Mouse (Mus musculus): ENCODE data around the gene St5. TPM values are rescaled to one million over a fixed set of nuclear protein-coding genes. Genes with fewer than 3 reads are reported as not detected.

St5 gene
- polyA plus RNA-seq, 1 experiment from 2014 or later: 11.4 TPM

GRCm38 (mm10) chr7:109629871-109630778, 73.3 kb downstream of the St5 start:
- WGBS: 83% methylated on average over 7 of the region's 7 CpGs
- Histone ChIP-seq H3K9me3 (no peaks in the 10 kb centered on the region), H3K27me3 (no peaks in the 10 kb centered on the region), H3K4me2 (replicated peaks) (no peak overlapping the region), H3K4me3 (no peak overlapping the region), H3K27ac (replicated peaks) (no peak overlapping the region), H3K36me3 (no peaks in the 10 kb centered on the region), H3K4me1 (no peaks in the 10 kb centered on the region), H3K9ac (replicated peaks) (no peak overlapping the region)
- ATAC-seq (replicated peaks): no peak

GRCm38 (mm10) chr7:109628935-109629609, 74.3 kb downstream of the St5 start:
- no peaks in the 10 kb centered on the region for H3K27me3 ChIP-seq

GRCm38 (mm10) chr7:109627851-109628250, 75.6 kb downstream of the St5 start:
- no peak for ATAC-seq (replicated peaks)
- Histone ChIP-seq H3K4me1 (no peaks in the 10 kb centered on the region), H3K9me3 (no peaks in the 10 kb centered on the region), H3K4me2 (replicated peaks) (no peak overlapping the region), H3K9ac (replicated peaks) (no peak overlapping the region), H3K27me3 (no peaks in the 10 kb centered on the region), H3K4me3 (no peak overlapping the region), H3K27ac (replicated peaks) (no peak overlapping the region), H3K36me3 (no peaks in the 10 kb centered on the region)
- 92% methylated on average over 2 of the region's 2 CpGs for WGBS

More at GRCm38 (mm10) chr7:109628935-109629609, 74.3 kb downstream of the St5 start:
- Histone ChIP-seq H3K36me3 (no peaks in the 10 kb centered on the region), H3K9me3 (no peaks in the 10 kb centered on the region), H3K27ac (replicated peaks) (no peak overlapping the region), H3K9ac (replicated peaks) (no peak overlapping the region), H3K4me1 (no peaks in the 10 kb centered on the region), H3K4me3 (no peak overlapping the region), H3K4me2 (replicated peaks) (no peak overlapping the region)
- no peak for ATAC-seq (replicated peaks)
- WGBS: 67% methylated on average over 9 of the region's 9 CpGs

- Histone ChIP-seq H3K27ac (replicated peaks) (no peak overlapping the region), H3K4me1 (no peaks in the 10 kb centered on the region), H3K9ac (replicated peaks) (no peak overlapping the region), H3K4me3 (no peak overlapping the region), H3K4me2 (replicated peaks) (no peak overlapping the region), H3K9me3 (no peaks in the 10 kb centered on the region), H3K27me3 (no peaks in the 10 kb centered on the region), H3K36me3 (no peaks in the 10 kb centered on the region)
- 90% methylated on average over 9 of the region's 9 CpGs for WGBS
- no peak for ATAC-seq (replicated peaks)
Observed at GRCm38 (mm10) chr7:109622234-109622838, 81.1 kb downstream of the St5 start.

- no peak overlapping the region for H3K27ac ChIP-seq (replicated peaks)
- peaks cover 13% of the 10 kb centered on the region for H3K4me1 ChIP-seq
- 59% methylated on average over 2 of the region's 2 CpGs for WGBS
- H3K36me3 ChIP-seq: no peaks in the 10 kb centered on the region
- no peak overlapping the region for H3K4me2 ChIP-seq (replicated peaks)
- no peak for ATAC-seq (replicated peaks)
- no peaks in the 10 kb centered on the region for H3K9me3 ChIP-seq
- H3K4me3 ChIP-seq: no peak overlapping the region
- no peaks in the 10 kb centered on the region for H3K27me3 ChIP-seq
- no peak overlapping the region for H3K9ac ChIP-seq (replicated peaks)
Observed at GRCm38 (mm10) chr7:109620967-109621366, 82.4 kb downstream of the St5 start.

GRCm38 (mm10) chr7:109620288-109620687, 83.1 kb downstream of the St5 start:
- WGBS: 79% methylated on average over 3 of the region's 3 CpGs
- H3K9ac ChIP-seq (replicated peaks): no peak overlapping the region
- H3K4me3 ChIP-seq: no peak overlapping the region
- H3K27me3 ChIP-seq: no peaks in the 10 kb centered on the region
- H3K4me1 ChIP-seq: peaks cover 19% of the 10 kb centered on the region
- no peaks in the 10 kb centered on the region for H3K36me3 ChIP-seq
- H3K9me3 ChIP-seq: no peaks in the 10 kb centered on the region
- no peak overlapping the region for H3K27ac ChIP-seq (replicated peaks)
- no peak for ATAC-seq (replicated peaks)
- H3K4me2 ChIP-seq (replicated peaks): no peak overlapping the region

- Histone ChIP-seq H3K9me3 (no peaks in the 10 kb centered on the region), H3K36me3 (no peaks in the 10 kb centered on the region), H3K4me2 (replicated peaks) (no peak overlapping the region), H3K4me1 (peaks cover 29% of the 10 kb centered on the region), H3K27ac (replicated peaks) (no peak overlapping the region), H3K4me3 (no peak overlapping the region), H3K27me3 (no peaks in the 10 kb centered on the region), H3K9ac (replicated peaks) (no peak overlapping the region)
- no peak for ATAC-seq (replicated peaks)
- WGBS: 21% methylated on average over 6 of the region's 6 CpGs
Observed at GRCm38 (mm10) chr7:109618721-109619120, 84.7 kb downstream of the St5 start.

- H3K4me1 ChIP-seq: peaks cover 33% of the 10 kb centered on the region
- H3K27me3 ChIP-seq: no peaks in the 10 kb centered on the region
- no peak overlapping the region for H3K4me2 ChIP-seq (replicated peaks)
- H3K27ac ChIP-seq (replicated peaks): no peak overlapping the region
- H3K36me3 ChIP-seq: no peaks in the 10 kb centered on the region
- H3K4me3 ChIP-seq: no peak overlapping the region
- WGBS: 81% methylated on average over 3 of the region's 3 CpGs
- no peaks in the 10 kb centered on the region for H3K9me3 ChIP-seq
- no peak overlapping the region for H3K9ac ChIP-seq (replicated peaks)
- no peak for ATAC-seq (replicated peaks)
Observed at GRCm38 (mm10) chr7:109617838-109618237, 85.6 kb downstream of the St5 start.

GRCm38 (mm10) chr7:109616034-109616979, 87.1 kb downstream of the St5 start:
- under 1% methylated on average over 25 of the region's 25 CpGs for WGBS
- H3K4me2 ChIP-seq (replicated peaks): peak overlapping the region; percentile 63
- ATAC-seq (replicated peaks): peak; percentile 97
- peak overlapping the region; percentile 37 for H3K4me3 ChIP-seq
- H3K9me3 ChIP-seq: no peaks in the 10 kb centered on the region
- H3K27ac ChIP-seq (replicated peaks): peak overlapping the region; percentile 70
- H3K27me3 ChIP-seq: no peaks in the 10 kb centered on the region
- no peaks in the 10 kb centered on the region for H3K36me3 ChIP-seq
- H3K4me1 ChIP-seq: peaks cover 46% of the 10 kb centered on the region
- H3K9ac ChIP-seq (replicated peaks): peak overlapping the region; percentile 35

- 20% methylated on average over 4 of the region's 4 CpGs for WGBS
- Histone ChIP-seq H3K9ac (replicated peaks) (peak overlapping the region; percentile 35; the same call in 1 of the 2 replicates), H3K4me1 (peaks cover 46% of the 10 kb centered on the region), H3K27ac (replicated peaks) (peak overlapping the region; percentile 70; the same call in 1 of the 2 replicates), H3K36me3 (no peaks in the 10 kb centered on the region), H3K27me3 (no peaks in the 10 kb centered on the region), H3K4me3 (peak overlapping the region; percentile 37), H3K4me2 (replicated peaks) (peak overlapping the region; percentile 63), H3K9me3 (no peaks in the 10 kb centered on the region)
- no peak for ATAC-seq (replicated peaks)
Observed at GRCm38 (mm10) chr7:109615601-109616000, 87.8 kb downstream of the St5 start.

GRCm38 (mm10) chr7:109614939-109615338, 88.5 kb downstream of the St5 start:
- Histone ChIP-seq H3K27ac (replicated peaks) (no peak overlapping the region), H3K9me3 (no peaks in the 10 kb centered on the region), H3K9ac (replicated peaks) (no peak overlapping the region), H3K4me3 (no peak overlapping the region), H3K36me3 (no peaks in the 10 kb centered on the region), H3K4me2 (replicated peaks) (no peak overlapping the region), H3K4me1 (peaks cover 46% of the 10 kb centered on the region), H3K27me3 (no peaks in the 10 kb centered on the region)
- no peak for ATAC-seq (replicated peaks)
- WGBS: 6% methylated on average over 4 of the region's 4 CpGs

Measured in forebrain, embryonic 15.5 days (tissue).